Mouse (Mus musculus) heart, embryonic 11.5 days (tissue): ENCODE results near the gene Trh. TPM values are rescaled to one million over a fixed set of nuclear protein-coding genes. Genes with fewer than 3 reads are reported as not detected.

Experiments used
- ATAC-seq: fragments of 200-750 bp; cut with Nextera tagmentation; replicated peaks from 2 replicates; pipeline ENCODE4 v1.8.0; 2017; ENCODE audit warnings: moderate library complexity; ENCODE audit not compliant: insufficient number of reproducible peaks, low FRiP score, low TSS enrichment
- H3K27ac ChIP-seq: fragments of 300-500 bp; sonication (generic); 2 replicates; pipeline ENCODE4 v1.5.1; 2014; ENCODE audit warnings: mild to moderate bottlenecking, low read depth, low read length
- H3K27me3 ChIP-seq: fragments of 300-500 bp; sonication (generic); 2 replicates; pipeline ENCODE4 v1.6.1; 2014; ENCODE audit warnings: mild to moderate bottlenecking, low read length, mixed read lengths; ENCODE audit not compliant: control insufficient read depth, insufficient read depth
- H3K36me3 ChIP-seq: fragments of 300-500 bp; sonication (generic); 2 replicates; pipeline ENCODE4 v1.6.1; 2014; ENCODE audit warnings: mild to moderate bottlenecking, low read length, moderate library complexity, mixed read lengths; ENCODE audit not compliant: control insufficient read depth, insufficient read depth
- H3K4me1 ChIP-seq: fragments of 300-500 bp; sonication (generic); 2 replicates; pipeline ENCODE4 v1.6.1; 2014; ENCODE audit warnings: low read length; ENCODE audit not compliant: control insufficient read depth, insufficient read depth
- H3K4me2 ChIP-seq: fragments of 300-500 bp; sonication (generic); 2 replicates; pipeline ENCODE4 v1.6.1; 2014; ENCODE audit warnings: mild to moderate bottlenecking, moderate library complexity
- H3K4me3 ChIP-seq: fragments of 300-500 bp; sonication (generic); 2 replicates; pipeline ENCODE4 v1.5.1; 2014; ENCODE audit warnings: low read depth, low read length
- H3K9ac ChIP-seq: fragments of 300-500 bp; sonication (generic); 2 replicates; pipeline ENCODE4 v1.6.1; 2014; ENCODE audit warnings: mild to moderate bottlenecking, low read depth, low read length, moderate library complexity
- H3K9me3 ChIP-seq: fragments of 300-500 bp; sonication (generic); replicated peaks from 2 replicates; pipeline ENCODE4 v1.6.1; 2016; ENCODE audit warnings: low read length; ENCODE audit not compliant: control insufficient read depth
- WGBS: fragments of 180-500 bp; shearing (Covaris S2); extraction: QIAGEN DNeasy Blood & Tissue Kit; methylation state at CpG from one replicate; pipeline ENCODE4 v1.1.7; 2014; ENCODE audit not compliant: insufficient replicate concordance; 5-methylcytosine and 5-hydroxymethylcytosine counted together
- polyA plus RNA-seq: library from polyadenylated mRNA; unstranded; fragments of >200 nt; fragmentation: Nextera tagmentation; extraction: Ambion mirVana; gene quantifications from 2 replicates; pipeline ENCODE4 v1.2.1, GENCODE M21; 2014

Gene Trh
- polyA plus RNA-seq, 1 experiment from 2014 or later, result 0.86 TPM

DNA sequence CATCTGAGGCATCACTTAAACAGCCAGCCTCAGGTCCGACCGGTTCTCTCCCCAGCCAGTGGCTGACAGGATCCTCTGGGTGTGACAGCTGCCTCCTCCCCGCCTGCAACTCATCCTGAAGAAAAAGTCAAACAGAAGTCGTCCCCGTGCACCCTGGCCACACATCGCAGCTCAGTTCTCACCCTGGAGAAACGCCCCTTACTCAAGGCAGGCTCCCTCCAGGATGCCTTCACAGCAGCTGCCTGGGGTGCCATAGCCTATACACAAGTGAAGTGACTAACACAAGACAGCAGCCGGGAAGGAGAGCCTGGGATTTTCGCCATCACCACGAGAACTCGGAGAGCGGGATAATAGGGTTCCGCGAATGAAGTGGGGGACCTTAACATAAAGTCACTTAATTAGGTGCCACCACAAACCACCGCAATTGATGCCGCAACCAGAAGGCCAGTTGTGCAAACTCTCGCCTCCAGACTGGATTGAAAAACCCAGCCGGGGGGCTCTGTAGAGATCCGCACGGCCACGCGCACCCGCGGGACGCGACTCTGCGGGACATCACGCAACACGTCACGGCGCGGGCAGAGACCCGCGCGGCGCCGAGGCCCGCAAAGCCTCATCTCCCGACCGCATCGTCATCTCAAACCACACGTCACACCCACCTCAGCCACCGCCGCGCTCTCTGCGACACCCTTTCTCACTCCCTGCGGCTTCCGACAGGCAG lies 30.2 kb downstream of the Trh start:
- Histone ChIP-seq H3K36me3 (no peaks in the 10 kb centered on the region; the same call in 1 of the 2 replicates), H3K9me3 (no peaks in the 10 kb centered on the region), H3K27ac (peak overlapping the region; percentile 74), H3K4me2 (peak overlapping the region; percentile 96), H3K4me3 (peak overlapping the region; percentile 98), H3K4me1 (peaks cover 7% of the 10 kb centered on the region), H3K27me3 (no peaks in the 10 kb centered on the region), H3K9ac (peak overlapping the region; percentile 97)
- peak; percentile 61 for ATAC-seq
- under 1% methylated on average over 48 of the region's 48 CpGs for WGBS

DNA sequence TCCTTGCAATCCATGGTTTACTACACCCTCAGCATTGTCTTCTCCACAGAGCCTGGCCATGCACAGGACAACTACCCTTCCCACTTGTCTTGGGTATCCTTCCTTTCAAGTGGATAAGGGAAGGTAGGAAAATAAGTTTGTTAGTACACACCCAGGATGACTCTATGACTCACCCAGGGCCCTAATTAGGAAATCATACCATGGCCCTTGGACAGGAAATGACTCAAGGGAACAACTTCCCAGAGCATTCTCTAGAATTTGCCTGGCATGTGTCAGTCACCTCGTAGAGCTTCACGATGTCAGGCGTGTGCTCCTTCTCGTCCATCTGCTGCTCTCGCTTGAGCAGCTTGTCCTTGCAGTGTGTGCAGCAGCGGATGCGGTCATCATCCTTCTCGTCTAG lies 45.0 kb downstream of the Trh start:
- 83% methylated on average over 8 of the region's 8 CpGs for WGBS
- H3K4me2 ChIP-seq, result no peak overlapping the region
- no peak overlapping the region for H3K4me3 ChIP-seq
- peaks cover 24% of the 10 kb centered on the region for H3K36me3 ChIP-seq
- H3K9ac ChIP-seq, result no peak overlapping the region
- ATAC-seq, result no peak
- no peak overlapping the region for H3K27ac ChIP-seq
- no peaks in the 10 kb centered on the region for H3K4me1 ChIP-seq
- no peaks in the 10 kb centered on the region for H3K27me3 ChIP-seq
- no peaks in the 10 kb centered on the region for H3K9me3 ChIP-seq

Other genes starting within 250 kb of the Trh start
- gene Nr2c2, start 153.3 kb downstream of the Trh start, polyA plus RNA-seq, result 16.4 and 16.9 TPM in 2 replicates
- 79.6 and 84.8 TPM in 2 replicates for gene Mrps25, start 60.6 kb downstream of the Trh start, polyA plus RNA-seq
- gene Rbsn, start 29.7 kb downstream of the Trh start, polyA plus RNA-seq, result 10.7 and 12.3 TPM in 2 replicates